Mouse (Mus musculus): ENCODE results near the gene Ccdc154.
"Not testable (repeated sequence)": the region's sequence is repeated elsewhere in the genome, so short reads cannot be mapped to it uniquely, and the experiment has no call there.

The Ccdc154 gene

GRCm38 (mm10) chr17:25162161-25162560 is at the start of gene Ccdc154:
TSS of gene Ccdc154 (plus strand) at chr17:25162461.
- no peak for DNase-seq (ENCODE audit: low spot score)

- DNase-seq (ENCODE audit: low spot score), result no peak
Measured at GRCm38 (mm10) chr17:25114908-25115645, 47.2 kb upstream of the Ccdc154 start.

GRCm38 (mm10) chr17:25115664-25116432 is 46.4 kb upstream of the Ccdc154 start, which contains the start of gene Telo2:
TSS of gene Telo2 (minus strand) at chr17:25115967.
- peak; percentile 88 for DNase-seq (ENCODE audit: low spot score)

- peak; percentile 53 for DNase-seq (ENCODE audit: low spot score)
Measured at GRCm38 (mm10) chr17:25117263-25117662, 45.0 kb upstream of the Ccdc154 start.

- no peak for DNase-seq (ENCODE audit: low spot score)
Measured at GRCm38 (mm10) chr17:25120406-25120805, 41.9 kb upstream of the Ccdc154 start, which contains the start of gene Ptx4. TSS of gene Ptx4 (plus strand) at chr17:25120760.

GRCm38 (mm10) chr17:25123979-25124378 is 38.3 kb upstream of the Ccdc154 start:
- DNase-seq (ENCODE audit: low spot score), result peak; percentile 45

- DNase-seq (ENCODE audit: low spot score), result not testable (repeated sequence)
Measured at GRCm38 (mm10) chr17:25125442-25126060, 36.7 kb upstream of the Ccdc154 start.

GRCm38 (mm10) chr17:25127079-25127478 is 35.2 kb upstream of the Ccdc154 start:
- no peak for DNase-seq (ENCODE audit: low spot score)

GRCm38 (mm10) chr17:25127681-25128080 is 34.6 kb upstream of the Ccdc154 start:
- no peak for DNase-seq (ENCODE audit: low spot score)

GRCm38 (mm10) chr17:25130060-25130459 is 32.2 kb upstream of the Ccdc154 start:
- no peak for DNase-seq (ENCODE audit: low spot score)

GRCm38 (mm10) chr17:25133275-25133698 is 29.0 kb upstream of the Ccdc154 start, which contains the start of gene Clcn7:
TSS of gene Clcn7 (plus strand) at chr17:25133391.
- peak; percentile 82 for DNase-seq (ENCODE audit: low spot score)

- DNase-seq (ENCODE audit: low spot score), result no peak
Measured at GRCm38 (mm10) chr17:25135622-25136021, 26.6 kb upstream of the Ccdc154 start.

- DNase-seq (ENCODE audit: low spot score), result no peak
Measured at GRCm38 (mm10) chr17:25138803-25139202, 23.5 kb upstream of the Ccdc154 start.

GRCm38 (mm10) chr17:25139960-25140359 is 22.3 kb upstream of the Ccdc154 start:
- DNase-seq (ENCODE audit: low spot score), result peak; percentile 12

GRCm38 (mm10) chr17:25163387-25163786 is 1.1 kb downstream of the Ccdc154 start:
- no peak for DNase-seq (ENCODE audit: low spot score)

GRCm38 (mm10) chr17:25164770-25165169 is 2.5 kb downstream of the Ccdc154 start:
- DNase-seq (ENCODE audit: low spot score), result no peak

GRCm38 (mm10) chr17:25165970-25166671 is 3.9 kb downstream of the Ccdc154 start:
- no peak for DNase-seq (ENCODE audit: low spot score)

GRCm38 (mm10) chr17:25169706-25170105 is 7.4 kb downstream of the Ccdc154 start:
- no peak for DNase-seq (ENCODE audit: low spot score)

- no peak for DNase-seq (ENCODE audit: low spot score)
Measured at GRCm38 (mm10) chr17:25172558-25172957, 10.3 kb downstream of the Ccdc154 start.

- no peak for DNase-seq (ENCODE audit: low spot score)
Measured at GRCm38 (mm10) chr17:25175411-25175810, 13.2 kb downstream of the Ccdc154 start, which contains the start of gene Gm38655. TSS of gene Gm38655 (minus strand) at chr17:25175471.

- DNase-seq (ENCODE audit: low spot score), result peak; percentile 15
Measured at GRCm38 (mm10) chr17:25183232-25183631, 21.0 kb downstream of the Ccdc154 start.
